Mouse (Mus musculus) left cerebral cortex, postnatal 14 days (tissue): ENCODE results near the gene Fam136a. TPM values are rescaled to one million over a fixed set of nuclear protein-coding genes. Genes with fewer than 3 reads are reported as not detected.

Source experiments
- DNase-seq, 2 experiments: peaks; one replicate each; pipeline ENCODE4 v3.0.0; 2021 to 2022; ENCODE audit warnings: low spot score in 2 of 2, mixed read lengths in 1 of 2
- intact Hi-C: fragments of 180-260 bp; cut with DNase I; formaldehyde crosslinking; loops from one replicate; pipeline ENCODE4 v1.15.1; 2025
- total RNA-seq, 2 experiments: library from RNA; stranded (reverse); gene quantifications; 2 replicates each; pipeline ENCODE4 v1.2.3; 2021

Fam136a gene
- total RNA-seq, 2 experiments from 2014 or later: 26.2 to 28.4 TPM

DNA sequence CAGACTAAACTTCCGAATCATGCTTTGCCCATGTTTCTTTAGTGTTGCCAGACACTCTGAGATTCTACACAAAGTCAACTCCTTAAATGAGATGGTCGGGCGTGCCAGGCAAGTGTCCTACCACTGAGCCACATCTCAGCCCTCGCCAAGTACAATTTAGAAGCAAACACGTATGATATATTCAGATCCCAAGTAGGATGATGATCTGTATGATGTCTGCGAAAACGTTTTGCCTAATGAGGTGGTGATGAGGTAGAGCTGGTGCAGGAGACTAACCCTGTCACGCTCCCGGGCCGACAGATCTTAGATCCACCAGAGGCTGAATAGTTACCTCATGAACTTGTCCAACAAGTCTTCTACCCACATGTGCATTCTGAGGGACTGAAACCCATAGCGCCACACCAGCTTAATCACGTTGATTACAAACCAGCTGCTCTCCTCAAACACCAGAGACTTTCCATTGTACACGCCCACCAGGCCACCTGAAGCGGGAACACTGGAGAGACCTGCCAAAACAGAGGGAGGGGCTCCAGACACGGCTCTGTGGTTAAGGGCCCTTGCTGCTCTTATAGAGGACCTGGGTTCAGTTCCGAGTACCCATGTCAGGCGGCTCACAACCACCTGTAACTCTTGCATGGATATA, 28.8 kb downstream of the Fam136a start:
- intact Hi-C loops: no loop called here
- no peak for DNase-seq

DNA sequence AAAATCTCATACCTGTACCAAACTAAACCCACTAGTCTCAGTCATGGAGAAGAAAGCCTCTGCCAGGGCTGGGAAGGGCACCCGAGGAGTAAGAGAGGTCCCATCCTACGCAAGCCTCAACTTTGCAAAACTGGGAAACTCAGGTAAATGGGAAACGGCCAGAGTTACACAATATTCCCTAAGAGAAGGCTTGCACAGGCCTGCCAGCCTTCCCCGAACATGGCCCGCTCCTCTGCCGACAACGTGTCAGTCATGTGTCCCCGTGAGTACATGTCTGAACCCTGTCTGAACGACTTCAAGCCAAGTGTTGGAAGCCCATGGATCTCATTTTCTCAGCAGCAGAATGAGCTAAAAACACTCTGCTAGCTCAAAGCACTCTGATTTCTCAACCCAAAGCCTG, 29.6 kb downstream of the Fam136a start:
- intact Hi-C loops: no loop called here
- no peak for DNase-seq

DNA sequence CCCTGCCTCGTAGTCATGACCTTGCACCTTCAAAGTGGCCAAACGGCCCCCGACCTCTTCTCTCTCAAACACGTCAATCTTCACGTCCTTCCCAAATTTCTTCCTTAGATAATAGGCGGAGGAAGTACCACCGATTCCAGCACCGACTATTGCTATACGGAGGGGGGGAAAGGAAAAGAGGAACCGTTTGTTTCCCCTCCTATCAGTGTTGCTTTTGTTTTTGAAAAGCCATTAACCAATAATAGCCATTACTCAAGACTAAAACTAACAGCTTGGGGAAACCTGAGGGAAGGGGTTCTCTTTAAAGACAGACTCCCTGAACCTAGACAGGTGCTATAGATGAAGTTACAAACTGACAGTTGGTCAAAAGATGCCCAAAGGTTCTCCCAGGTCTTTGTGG, 30.5 kb downstream of the Fam136a start:
- intact Hi-C loops: no loop called here
- DNase-seq: no peak

DNA sequence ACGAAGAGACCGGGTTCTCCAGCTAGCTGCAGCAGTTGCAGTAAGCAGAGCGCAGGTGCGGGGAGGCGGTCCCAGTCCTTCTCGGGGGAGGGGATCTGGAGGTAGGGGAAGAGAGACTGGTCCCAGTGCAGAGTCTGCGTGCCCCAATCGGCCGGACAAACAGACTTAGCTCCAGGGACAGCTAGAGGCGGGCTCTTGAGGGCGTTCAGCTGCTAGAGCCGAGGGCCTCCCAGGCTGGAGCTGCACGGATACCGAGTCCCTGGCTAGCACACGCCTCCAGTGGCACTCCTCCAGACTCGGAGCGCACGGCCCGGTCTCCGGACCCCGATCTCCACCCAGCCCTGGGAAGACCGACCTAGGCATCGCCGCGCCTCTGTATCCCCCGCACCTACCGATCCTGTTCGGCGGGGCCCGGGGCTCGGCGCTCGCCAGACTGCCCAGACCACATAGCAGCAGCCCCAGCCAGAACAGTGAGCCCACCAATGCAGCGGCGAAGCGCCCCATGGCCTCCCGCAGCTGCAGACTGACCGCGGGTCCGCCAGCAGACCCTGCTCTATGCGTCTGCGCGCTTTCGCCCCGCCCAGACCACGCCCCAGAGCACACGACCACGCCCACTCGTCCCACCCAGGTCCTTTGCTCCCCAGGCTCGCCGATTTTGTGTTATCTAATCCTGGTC, 31.3 kb downstream of the Fam136a start, which contains the start of gene Pcyox1:
Gene Pcyox1 (minus strand): TSS at position 574 of the 676 bp plus-strand sequence.
- intact Hi-C loops: no loop called here
- DNase-seq: peak; percentile 77 to 82

DNA sequence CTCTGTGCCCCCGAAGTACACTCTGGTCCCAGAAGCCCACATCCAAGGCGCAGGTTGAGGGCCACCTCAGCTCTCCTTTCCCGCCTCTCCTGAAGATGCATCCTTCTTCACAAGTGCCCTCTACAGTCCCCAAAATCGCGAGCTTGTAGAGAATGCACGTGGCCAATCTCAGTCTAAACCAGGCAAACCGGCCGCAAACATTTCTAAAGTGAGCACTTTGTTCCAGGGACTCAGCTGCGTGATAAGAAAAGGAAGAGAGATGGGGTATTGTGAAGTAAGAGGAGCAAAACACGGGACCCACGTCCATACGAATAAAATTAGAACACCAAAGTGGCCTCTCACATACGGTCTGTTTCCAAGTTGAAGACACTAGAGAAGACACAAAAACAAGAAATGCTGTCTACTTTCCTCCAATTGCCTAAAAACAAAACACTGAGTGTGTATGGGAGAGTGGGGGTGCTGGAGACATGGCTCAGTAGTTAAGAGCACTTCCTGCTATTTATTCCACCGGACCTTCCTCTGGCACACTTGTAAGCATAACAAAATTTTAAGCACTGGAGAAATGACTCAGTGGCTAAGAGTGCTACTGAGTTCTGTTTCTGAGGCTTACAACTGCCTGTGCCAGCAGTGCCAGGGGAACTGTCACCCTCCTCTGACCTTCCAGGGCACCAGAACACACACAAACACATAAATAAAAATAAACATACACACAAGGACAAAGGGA, 32.0 kb downstream of the Fam136a start:
- intact Hi-C loops: no loop called here
- DNase-seq: no peak

DNA sequence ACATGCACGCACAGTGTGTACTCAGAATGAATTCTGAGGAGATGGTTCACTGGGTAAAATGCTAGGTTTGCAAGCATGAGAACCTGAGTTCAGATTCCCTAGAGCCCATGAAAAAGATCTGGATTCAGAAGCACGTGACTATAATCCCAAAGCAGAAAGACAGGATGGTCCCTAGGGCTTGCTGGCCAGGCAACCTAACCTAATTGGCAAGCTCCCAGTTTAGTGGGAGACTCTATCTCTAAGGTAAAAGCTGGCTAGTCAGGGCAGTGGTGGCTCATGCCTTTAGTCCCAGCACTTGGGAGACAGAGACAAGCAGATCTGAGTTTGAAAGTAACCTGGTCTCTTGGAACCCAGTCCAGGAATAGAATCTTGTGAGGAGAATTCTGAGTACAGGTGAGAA, 33.5 kb downstream of the Fam136a start:
- intact Hi-C loops: no loop called here
- no peak for DNase-seq

DNA sequence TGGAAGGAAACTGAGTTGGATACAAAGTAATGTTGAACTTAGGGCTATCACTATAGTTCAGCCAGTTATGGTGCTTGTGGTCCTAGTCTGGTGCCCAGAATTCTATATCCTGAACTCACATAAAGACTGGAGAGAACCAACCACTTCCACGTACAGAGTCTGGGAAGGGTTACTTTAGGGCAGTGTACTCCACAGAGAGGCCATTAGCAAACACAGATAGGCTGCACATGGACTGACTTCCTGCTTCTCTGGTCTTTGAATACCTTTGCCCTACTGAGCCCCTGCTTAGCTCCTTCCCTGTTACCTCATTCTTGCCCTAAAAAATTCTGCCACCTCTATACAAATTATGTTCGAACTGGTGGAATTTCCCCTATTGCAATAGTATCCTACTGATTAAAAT, 34.5 kb downstream of the Fam136a start:
- intact Hi-C loops: no loop called here
- DNase-seq: no peak

DNA sequence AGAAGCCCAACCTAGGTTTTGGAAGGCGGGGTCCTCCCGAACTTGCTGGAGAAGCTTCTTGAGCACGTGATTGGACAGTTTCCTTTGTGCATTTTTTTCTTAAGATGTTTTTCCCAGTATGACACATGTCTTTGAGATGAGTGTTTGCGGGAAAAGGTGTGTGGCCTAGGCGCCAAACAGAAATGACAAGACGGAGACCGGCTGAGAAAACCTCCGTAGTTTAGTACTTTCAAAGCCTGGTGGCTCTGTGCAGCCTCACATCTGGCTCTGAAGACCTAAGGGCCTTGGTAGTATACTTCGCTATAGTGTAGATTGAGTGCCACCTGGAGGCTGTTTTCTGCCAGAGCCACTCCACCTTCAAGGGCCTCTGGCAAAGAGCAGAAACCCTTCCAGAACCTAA, 35.5 kb downstream of the Fam136a start:
- peak; percentile 69 for DNase-seq

DNA sequence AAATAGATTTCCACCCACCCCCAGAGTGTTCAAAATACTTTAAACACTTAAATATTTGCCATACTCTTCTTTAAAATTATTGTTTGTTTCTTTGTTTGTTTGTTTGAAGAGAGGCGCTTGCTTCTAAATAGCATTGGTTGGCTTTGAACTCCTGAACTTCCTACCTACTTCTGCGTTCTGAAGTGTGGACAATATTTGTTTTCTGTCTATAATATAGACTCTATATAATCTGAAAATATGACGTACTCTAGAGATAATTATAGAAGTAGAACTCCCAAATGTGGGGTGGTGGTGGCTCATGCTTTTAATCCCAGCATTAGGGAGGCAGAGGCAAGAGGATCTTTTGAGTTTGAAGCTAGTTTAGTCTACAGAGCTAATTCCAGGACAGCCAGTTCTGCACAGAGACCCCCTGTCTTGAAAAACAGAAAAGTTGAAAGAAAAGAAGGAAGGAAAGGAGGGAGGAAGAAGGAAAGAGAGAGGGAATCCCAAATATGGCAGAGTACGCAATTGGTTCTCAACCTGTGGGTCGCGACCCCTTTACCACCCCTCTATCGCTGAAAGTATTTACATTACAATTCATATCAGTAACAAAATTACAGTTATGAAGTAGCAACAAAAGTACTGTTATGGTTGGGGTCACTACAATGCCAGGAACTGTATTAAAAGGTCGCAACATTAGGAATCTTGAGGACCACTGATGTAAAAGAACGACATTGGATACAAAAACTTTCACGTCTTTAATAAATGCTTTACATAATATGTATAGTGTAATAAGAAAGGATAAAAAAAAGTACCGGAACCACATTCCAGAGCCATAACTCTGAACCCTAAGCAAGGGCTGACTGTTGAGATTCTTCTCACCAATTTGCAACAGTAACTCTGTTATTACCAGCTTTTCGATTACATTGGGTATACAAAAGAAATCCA, 37.5 kb downstream of the Fam136a start:
- DNase-seq: no peak
- intact Hi-C loops: no loop called here

More for the DNA sequence above, 35.5 kb downstream of the Fam136a start:
- intact Hi-C loops: no loop called here

DNA sequence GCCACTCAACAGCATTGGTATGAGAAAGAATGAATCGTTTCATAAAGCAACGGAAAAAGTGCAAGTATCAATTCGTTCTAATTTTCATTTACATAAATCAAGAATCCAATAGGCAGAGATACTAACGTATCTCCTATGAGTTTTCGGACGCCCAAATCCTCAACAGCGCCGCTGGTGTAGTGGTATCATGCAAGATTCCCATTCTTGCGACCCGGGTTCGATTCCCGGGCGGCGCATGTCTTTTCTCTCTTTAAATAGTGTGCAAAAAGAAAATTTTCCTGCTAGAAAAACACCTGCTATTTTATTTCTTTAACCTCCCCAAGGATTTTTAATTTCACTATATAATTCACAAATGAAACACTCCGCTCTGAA, 38.3 kb downstream of the Fam136a start:
- intact Hi-C loops: no loop called here
- DNase-seq: peak; percentile 92 to 96

DNA sequence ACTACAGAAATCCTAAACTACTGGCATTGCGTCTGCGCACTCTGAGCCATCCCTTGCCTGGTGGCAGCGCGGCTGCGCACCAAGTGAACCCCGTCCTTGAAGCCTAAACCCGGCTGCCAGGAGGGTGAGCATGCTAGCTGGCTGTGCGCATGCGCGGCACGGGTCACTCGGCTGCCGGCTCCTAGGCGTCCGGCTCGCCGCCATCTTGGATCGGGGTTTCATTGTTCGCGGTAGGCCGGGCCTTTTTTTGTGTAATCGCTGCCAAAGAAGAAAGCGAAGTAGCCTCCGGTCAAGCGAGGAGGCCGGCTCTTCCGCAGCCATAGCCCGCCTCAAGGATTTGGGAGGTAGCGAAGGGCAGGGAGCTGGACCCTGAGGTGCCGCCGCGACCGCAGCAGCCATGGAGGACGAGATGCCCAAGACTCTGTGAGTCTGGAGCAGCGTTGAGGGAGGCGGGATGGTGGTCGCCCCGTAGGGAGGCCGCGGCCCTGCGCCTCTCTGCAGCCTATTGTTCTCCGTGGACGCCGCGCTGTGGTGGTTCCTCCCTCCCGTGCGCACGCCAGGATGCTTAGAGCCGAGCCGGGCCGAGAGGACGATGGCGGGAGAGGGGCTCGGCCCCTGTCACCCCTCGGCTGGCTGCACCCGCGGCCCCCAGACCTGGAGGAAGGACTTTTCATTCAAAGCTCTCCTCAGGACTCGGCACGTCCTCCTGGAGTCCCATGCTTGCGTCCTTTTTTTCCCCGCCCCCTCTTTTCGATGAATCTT, 38.8 kb downstream of the Fam136a start, which contains the start of gene Tia1:
Gene Tia1 (plus strand): TSS at position 120 of the 762 bp plus-strand sequence.
- peak; percentile 98 for DNase-seq
- intact Hi-C loops: no loop called here

DNA sequence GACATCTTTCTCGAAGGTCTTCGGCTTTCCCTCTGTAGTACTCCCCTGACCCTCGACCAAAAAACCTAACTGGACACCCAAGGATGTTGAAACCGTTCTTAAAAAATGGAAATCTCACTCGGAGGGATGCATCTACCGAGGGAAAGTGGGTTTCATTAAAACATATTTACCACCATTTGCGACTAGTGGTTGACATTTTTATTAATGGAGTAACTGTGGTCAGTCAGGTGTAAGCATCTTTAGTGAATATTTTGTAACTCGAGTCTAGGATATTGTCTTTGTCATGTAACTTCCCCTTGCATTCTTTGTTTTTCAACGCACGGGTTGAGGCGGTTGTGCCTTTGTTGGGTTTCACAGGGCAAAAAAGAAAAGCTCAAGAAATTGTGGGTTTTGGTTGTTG, 39.5 kb downstream of the Fam136a start:
- no peak for DNase-seq
- intact Hi-C loops: no loop called here

DNA sequence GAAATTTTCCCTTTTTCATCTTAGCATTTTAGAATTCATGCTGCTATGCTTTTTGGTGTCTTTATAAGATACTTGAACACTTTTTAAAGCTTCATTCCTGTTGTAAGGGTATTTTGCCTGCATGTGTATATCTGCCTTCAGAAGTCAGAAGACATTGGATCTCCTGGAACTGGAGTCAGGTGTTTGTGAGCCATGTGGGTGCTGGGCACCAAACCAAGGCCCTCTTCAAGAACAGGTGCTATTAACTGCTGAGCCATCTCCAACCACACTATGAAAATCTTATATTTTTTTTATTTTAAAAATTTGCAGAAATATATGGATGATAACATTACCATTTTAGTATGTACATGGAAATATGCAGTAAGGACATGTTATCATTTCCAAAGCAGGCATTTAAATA, 40.9 kb downstream of the Fam136a start:
- intact Hi-C loops: no loop called here

DNA sequence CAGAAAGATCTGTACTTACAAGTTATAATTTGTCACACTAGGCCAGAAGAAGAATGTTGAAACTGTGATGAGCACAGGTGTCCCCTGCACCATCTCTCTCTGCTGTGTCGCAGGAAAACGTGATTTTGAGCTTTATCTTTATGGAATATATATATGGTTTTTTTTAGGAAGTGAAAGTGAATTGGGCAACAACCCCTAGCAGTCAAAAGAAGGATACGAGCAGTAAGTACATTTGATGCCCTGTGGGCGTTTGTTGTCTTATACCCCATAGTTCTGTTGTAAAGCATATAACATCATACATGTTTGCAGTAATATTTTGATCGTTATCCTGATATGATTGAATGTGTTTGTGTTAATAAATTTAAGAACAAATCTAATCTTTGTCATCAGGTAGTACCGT, 53.3 kb downstream of the Fam136a start:
- intact Hi-C loops: no loop called here
- DNase-seq: no peak

More for the DNA sequence above, 40.9 kb downstream of the Fam136a start:
- no peak for DNase-seq

DNA sequence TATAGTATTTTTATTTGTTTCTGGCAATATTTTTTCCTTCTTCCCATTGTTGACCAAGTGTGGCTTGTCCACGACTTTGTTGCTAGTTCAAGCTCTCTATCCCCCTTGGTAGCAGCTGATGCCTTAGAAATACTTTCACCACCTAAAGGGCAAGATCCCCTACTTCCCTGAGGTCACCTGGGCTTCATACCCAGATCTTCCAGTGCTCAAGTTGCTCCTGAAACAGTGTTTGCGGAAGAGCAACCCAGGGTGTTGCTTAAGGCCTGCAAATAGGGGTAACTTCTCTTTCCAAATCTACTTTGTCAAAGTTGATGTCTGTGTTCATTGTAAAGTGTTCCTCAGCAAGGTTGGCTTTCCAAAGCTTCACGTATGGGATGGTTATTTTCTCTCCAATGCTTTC, 53.8 kb downstream of the Fam136a start:
- DNase-seq: no peak
- intact Hi-C loops: no loop called here
